Mouse (Mus musculus) v-Abl transformed pro-B cells (cell line): Measurements from ENCODE around the gene Cdk18.

Experiments
- in situ Hi-C, 2 experiments: fragments of 400-800 bp; cut with MboI; formaldehyde crosslinking; loops; one replicate each; pipeline ENCODE4 v1.15.1; 2025; ENCODE audit not compliant: unreplicated experiment in 2 of 2

Cdk18 gene

DNA sequence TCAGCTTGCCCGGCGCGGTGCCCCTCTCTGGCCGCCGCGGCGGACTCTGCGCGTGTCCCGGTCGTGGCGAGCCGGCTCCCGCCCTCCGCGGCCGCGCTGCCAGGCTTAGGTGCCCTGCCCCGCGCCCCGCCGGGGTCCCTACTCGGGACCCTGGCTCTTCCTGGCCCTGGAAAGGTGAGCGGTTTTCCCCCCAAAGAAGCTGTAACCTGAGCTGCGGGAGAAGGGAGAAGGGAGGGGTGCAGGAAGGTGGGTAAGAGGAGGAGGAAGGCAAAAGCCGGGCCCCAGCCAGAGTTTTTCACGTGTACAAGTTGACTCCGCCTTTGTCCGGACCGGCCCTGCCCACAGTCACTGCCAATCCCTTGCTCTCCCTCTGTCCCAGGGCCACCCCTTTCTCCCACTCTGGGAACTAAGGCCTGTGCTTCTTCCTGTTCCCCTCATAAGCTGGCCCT, at the start of gene Cdk18:
Cdk18 (minus strand) TSS at position 269 of the 449 bp plus-strand sequence.
- in situ Hi-C loops: no loop called here

DNA sequence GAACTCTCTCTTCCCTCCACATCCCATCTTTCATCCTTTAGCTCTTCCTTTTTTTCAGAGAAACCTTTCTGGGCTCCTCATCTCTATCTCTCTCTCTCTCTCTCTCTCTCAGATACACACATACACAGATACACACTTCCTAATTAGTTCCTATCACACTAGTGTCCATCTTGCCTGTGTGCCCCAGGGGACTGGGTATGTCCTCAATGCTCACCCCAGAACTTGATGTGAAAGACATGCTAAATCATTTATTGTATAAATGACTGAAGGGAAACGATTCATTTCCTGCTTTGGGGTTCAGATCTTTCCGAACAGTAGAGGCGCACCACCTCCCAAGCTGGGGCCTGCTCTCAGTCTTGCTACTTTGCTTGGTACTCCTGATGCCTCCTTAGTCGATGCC, 49.7 kb upstream of the Cdk18 start:
- in situ Hi-C loops: no loop called here

DNA sequence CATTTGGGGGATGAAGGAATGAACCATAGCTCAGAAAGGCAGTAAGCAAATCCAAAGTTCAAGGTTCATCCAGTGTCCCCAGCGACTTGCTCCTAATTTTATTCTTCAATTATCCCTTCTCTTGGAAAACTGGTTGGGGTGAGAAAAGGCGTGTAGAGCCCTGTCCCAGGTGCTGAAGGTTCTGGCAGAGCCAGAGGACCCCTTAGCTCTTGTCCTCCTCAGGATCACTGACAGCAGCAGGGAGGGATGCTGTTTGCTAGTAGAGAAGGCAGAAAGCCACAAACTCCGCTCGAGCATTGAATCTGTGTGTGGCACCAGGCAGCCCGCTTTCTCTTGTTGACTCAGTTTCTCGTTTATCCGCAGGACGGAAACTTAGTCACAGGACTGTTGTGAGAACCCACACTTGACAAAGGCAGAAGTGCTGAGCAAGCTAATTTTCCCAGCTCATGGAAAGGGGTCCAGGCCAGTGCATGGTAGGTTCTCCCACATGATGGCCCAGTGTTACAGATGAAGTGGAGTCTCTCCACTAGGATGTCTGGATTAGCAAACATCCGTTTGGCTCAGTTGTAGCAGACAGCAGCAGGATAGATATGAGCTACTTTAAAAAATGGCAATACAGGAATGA, 49.1 kb upstream of the Cdk18 start:
- in situ Hi-C loops: no loop called here

DNA sequence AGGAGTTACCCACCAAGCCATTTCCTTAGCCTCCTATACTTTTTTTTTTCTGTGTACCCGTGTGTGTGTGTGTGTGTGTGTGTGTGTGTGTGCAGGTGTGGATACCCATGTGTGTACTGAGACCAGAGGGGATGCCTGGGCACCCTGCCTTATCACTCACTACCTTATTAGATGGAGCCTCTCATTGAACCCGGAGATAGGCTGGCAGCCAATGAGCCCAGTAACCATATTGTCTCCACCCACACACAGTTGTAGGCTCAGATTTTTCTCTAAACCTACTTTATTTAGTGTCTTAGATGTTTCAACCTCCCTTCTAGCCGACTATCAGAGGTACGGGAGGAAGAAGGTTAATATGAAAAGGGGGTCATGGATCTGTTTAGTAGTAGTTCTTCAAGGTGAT, 46.8 kb upstream of the Cdk18 start:
- in situ Hi-C loops: no loop called here

DNA sequence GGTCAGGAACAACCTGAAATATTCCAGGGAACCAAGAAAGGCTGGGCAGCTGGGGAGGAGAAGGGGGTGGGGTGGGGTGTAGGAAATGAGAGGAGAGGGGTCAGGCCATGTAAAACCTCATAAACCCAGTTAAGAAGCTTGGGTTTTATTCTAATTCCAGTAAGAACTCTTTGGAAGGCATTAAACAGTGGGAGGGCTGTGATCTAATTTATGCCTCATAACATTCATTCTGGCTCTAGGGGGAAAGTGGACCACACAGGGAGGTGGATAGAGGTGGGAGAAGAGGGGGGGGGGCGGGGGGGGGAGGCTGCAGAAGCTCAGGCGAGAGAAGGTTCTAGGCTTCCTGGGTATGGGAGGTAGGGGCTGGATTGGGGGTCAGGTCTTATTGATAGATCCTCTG, 32.1 kb upstream of the Cdk18 start:
- in situ Hi-C loops: no loop called here

DNA sequence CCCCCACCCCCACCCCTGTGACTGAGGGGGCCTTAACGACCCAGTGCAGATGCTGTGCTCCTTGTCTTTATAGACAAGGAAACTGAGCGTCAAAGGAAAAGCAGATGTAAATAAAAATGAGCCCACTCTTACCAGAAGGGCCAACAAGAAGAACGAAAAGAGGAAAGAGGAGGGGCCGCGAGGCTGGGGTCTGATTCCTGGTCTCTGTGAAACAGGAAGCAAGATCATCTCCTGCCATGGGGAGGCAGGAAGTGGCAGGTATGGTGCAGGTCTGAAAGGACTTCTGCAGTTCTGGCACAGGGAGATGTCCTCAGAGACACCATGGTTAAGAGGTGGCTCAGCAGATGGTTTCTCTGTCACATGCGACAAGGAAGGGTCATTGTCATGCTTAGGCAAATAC, 31.2 kb upstream of the Cdk18 start:
- in situ Hi-C loops: no loop called here

DNA sequence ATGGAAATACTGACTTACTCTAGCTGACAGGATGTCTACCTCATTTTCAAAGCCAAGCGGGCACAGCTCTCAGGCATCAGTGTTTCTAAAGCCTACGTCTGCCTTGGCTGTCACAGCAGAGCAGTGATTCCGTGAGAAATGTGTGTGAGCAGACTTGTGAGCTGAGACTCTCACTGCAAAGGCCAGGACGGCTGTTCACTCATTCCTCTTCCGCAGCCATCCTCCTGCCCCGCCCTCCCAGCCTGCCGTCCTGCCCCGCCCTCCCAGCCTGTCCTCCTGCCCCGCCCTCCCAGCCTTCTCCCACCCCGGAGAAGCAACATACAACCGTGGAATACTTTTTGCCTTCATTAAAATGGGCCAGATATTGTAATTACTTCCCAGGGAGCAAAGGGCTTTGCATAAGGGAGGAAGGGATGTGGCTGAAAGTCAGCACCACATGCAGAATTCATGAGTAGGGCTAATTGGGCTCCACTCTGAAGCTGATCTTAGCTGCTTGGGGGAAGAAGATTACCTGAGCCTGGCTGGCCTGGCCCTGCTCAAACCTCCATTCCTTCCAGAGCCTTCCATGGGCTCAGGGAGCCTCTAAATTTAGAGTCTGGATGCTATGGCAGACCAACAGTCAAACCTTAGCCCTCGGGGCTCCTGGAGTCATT, 28.8 kb upstream of the Cdk18 start:
- in situ Hi-C loops: loop anchor here (5.0 to 10.0 kb wide), 3 partner anchors 67 to 139 kb away; no protein-coding TSS in a partner anchor

DNA sequence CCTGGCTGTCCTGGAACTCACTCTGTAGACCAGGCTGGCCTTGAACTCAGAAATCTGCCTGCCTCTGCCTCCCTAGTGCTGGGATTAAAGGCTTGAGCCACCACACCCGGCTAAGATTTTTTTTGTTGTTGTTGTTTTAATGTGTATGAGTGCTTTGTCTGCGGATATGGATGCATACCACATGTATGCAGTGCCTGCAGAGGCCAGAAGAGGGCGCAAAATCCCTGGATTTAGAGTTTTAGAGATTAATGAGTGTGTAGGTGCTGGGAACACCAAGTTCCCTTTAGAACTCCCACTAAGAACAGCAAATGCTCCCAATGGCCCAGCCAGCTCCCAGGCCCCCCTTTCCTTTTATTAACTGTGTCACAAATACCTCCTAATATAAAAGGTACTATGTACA, 26.4 kb upstream of the Cdk18 start:
- in situ Hi-C loops: loop anchor here (5.0 to 10.0 kb wide), 3 partner anchors 69 to 141 kb away; no protein-coding TSS in a partner anchor

DNA sequence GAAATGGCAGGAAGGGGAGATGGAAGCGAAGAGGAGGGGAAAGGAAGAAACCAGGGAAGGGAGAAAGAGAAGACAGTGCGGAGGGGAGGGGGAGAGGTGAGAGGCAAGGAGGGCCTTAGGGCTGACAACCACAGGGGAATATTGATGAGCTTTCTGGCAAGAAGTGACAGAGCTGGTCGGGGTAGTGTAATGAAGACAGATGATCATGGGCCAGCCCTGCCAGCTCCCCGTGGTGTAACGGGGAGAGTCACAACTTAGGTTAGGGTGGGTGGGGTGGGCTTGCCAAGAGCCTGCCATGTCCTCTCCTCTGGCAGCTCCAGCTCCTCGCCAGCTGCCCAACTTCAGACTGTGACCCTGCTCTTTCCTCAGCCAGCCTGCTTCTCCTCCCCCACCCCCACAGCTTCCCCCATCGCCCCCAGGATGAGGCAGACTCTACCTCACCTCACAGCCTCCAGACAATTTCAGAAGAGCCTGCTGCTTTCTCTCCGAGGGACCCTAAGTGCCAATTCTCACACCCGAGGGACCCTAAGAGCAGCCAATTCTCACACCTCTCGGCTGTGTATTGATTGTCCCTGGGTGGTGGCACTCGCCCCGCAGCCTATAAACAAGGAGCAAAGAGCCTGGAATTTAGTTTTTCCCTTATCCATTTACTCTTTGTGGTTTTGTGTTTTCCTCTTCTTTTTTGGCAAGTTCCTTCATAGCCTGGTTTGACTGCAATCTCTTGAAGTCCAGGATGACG, 25.5 kb upstream of the Cdk18 start:
- in situ Hi-C loops: loop anchor here (5.0 to 10.0 kb wide), 3 partner anchors 70 to 142 kb away; no protein-coding TSS in a partner anchor

DNA sequence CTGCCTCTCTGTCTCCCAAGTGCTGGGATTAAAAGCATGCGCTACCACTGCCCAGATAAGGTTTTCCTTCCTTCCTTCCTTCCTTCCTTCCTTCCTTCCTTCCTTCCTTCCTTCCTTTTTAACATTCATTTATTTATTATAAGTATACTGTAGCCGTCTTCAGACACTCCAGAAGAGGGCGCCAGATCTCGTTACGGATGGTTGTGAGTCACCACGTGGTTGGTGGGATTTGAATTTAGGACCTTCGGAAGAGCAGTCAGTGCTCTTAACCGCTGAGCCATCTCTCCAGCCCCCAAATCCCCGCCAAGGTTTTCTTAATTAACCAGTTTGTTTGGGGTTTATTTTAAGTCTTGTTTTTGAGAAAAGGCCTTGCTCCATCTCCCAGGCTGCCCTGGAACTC, 23.1 kb upstream of the Cdk18 start:
- in situ Hi-C loops: loop anchor here in 1 of 2 experiments (10.0 kb wide), 1 partner anchor 72 kb away; no protein-coding TSS in a partner anchor

DNA sequence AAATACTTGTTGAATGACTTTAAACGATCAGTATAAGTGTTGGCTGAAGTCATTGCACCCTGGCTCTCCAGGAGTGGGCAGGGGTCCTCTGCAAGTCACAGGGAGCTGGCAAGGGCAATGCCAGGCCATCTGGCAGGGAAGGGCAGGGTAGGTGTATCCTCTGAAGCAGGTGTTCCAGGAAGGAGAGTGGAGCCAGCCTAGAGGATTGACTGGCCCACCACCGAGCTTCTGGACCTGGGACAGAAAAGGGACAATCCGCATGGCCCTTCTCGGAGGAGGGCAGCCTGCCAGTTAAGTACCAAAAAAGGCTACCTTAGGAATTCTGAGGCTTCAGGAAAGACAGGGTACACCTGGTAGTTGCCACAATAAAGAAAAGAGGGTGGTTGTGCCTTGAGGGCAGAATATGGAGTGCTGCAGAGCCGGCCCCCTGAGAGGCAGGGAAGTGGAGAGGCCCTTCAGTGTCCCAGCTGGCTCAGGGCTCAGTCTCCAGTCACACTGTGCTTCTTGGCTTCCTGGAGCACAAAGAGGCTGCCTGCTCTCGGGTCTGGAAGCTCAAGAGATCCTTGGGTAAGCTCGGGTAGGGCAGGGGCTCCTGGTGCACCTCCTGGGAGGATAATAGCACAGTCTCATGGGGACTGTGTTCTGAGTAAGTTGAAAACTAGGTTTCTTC, 21.9 kb upstream of the Cdk18 start:
- in situ Hi-C loops: loop anchor here in 1 of 2 experiments (10.0 kb wide), 1 partner anchor 73 kb away; no protein-coding TSS in a partner anchor

DNA sequence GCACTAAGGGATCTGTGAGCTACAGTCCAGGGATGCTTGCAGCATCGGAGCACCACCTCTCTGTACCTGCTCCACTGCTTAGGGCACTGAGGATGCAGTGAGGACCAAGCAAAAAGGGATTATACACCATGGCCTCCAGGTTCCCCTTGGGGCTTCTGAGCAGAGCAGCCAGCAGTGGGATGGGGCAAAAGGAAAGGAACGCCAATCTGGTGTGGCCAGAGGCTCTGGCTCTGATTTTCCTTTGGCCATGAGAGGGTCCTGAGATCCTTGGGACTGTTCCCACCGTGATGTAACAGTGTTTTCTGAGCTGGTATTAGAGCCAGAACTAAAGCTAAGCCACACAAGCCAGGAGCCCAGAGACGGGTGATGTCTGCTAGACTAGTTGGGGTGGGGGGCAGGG, 20.2 kb upstream of the Cdk18 start:
- in situ Hi-C loops: loop anchor here (5.0 to 10.0 kb wide), 3 partner anchors 37 to 198 kb away; no protein-coding TSS in a partner anchor

DNA sequence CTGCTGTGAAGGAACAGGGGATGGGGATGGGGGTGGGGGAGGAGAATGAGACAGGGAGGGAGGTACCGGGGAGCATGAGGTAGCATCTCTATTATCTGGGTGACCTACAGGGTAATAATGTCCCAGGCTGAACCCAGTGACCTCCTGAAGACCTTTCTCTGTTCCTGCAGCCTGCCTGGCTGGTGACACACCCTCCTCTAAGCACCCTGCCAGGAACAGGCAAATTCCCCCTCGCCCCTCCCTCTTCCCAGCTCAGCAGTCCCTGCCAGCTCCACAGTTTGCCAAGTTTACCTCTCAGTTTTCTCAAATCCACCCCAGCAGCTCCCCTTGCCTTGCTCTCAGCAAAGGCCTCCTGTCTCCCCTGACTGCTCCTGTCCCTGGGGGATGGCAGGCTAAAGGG, 19.3 kb upstream of the Cdk18 start:
- in situ Hi-C loops: loop anchor here (5.0 kb wide), 2 partner anchors 36 to 199 kb away; no protein-coding TSS in a partner anchor

DNA sequence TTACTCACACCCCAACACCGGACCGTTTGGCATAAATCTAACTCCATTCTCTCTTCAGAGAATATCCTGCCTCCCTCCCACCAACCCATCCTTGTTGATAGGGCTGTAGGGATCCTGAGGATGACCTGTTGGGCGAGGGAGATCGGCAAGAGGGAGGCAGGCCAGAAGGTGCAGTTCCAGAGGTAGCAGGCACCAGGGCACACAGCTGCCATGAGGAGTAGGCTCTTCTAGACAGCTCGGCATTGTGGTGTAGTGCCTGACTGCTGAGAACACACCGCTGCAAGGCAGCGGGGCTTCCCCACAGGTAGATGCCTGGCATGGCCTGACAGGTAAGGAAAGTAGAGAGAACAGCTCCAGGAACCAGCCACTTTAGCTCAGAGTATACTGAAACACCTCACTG, 18.3 kb upstream of the Cdk18 start:
- in situ Hi-C loops: loop anchor here (5.0 kb wide), 2 partner anchors 36 to 199 kb away; no protein-coding TSS in a partner anchor

DNA sequence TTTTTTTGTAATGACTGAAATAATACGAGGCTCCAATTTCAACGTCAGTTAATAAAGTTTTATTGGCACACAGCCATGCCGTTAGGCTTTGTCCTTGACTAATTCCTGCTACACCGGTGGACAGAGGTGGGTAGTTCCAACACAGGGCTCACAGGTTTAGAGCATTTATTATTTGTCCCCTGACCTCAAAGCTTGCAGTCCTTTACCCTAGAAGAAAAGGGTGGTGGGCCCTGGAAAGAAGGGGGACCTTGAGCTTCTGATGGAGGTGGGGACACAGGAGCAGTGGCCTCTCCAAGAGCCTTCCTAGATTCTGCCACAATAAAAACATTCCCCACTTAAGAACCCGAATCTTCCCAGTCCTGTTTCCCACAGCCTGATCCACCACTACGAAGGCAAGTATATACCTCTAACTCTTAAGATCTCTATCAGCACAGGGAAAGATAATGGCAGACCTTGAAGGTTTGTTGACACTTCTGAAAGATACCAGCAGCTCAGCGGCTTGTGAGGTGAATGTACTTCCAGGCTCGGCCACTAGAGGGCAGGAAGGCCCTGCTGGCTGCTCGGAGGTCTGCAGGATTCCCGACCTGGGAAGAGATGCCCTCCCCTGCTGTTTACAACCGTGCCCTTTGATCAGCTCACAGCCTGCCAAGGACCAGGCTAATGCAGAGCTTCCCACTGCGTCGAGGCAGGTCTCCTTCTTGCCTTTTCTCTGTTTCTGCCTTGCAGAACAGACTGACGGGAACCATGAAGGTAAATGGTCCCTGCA, 17.7 kb upstream of the Cdk18 start:
- in situ Hi-C loops: loop anchor here (5.0 kb wide), 2 partner anchors 35 to 200 kb away; no protein-coding TSS in a partner anchor

DNA sequence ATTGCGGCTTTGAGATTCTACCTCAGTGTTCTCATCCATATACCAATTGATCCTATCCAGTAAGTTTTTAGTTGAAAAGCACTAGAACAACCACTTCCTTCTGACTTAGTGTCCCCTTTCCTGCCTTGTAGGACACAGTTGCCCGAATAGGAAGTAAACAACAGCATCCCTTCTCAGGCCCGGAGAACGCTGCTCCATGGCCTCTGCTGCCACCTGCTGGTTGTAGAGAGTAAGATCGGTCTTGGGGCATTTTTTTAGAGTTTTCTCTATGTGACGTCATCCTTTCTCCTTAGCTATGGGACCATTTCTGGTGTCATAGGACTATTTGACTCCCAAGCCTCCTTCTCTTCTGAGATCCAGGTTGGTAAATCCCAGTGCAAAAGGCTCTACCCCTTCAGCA, 16.3 kb upstream of the Cdk18 start:
- in situ Hi-C loops: loop anchor here (5.0 kb wide), 2 partner anchors 33 to 202 kb away; no protein-coding TSS in a partner anchor

DNA sequence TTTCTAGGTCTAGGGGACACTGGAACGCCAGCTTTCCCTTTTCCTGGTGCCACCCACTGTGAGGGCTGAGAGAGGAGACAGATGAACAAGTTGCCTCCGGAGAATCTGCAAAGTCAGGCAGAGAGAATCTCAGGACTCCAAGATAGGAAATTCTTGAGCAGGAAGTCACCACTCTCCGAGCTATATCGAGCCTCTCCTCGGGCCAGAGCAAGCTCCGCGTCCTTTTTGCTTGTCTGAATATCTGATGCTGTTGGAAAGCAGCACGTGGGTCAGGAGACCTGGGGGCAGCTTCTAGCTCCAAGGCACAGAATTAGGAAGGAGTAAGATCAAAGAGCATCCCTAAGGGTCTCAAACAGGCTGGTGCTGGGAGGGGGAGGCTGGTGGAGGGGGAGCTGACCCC, 14.2 kb upstream of the Cdk18 start:
- in situ Hi-C loops: no loop called here

DNA sequence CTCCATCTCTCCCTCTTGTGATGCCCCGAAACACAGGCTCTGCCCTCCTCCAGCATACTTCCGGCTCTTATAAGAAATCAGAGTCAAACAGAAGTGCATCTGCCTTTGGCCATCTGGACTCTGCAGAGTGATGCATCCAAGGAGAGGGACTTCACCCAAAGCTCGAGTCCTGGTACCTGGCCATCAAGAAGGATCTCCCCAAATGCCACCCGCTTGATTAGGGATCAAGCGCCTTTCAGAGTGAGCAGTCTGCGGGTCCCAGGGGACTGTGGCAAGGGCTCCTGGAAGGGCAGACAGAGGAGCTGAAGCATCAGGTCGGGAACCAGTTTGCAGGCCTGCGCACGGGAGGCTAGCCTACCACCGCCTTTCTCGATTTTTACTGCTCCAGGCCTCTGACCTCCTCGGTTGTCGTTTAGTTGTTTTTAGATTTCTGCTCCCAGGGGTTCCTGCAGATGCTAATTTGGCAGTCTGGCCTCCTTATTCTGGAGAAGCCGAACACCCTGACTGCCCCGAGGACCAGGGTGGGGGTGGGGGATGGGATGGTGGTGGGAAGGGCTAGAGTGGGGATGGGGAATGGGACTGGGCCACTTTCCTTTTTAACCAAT, 13.7 kb upstream of the Cdk18 start:
- in situ Hi-C loops: no loop called here

DNA sequence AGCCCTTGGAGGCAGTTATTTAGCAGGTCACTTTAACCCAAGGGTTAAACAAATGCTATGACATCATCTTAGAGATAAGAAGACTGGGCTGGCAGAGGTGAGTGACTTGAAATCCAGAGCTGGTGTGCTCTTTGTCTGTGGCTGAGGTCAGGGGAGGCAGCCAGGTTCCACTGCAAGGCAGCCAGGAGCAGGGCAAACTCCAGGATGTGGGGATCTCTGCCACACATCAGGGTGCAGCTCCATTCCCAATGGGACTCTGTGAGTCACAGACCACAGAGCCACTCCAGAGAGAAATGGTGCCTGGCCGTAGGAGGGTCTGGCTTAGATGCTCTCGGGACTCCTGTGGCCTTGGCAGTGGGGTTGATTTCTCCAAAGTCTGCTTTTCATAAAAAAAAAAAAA, 12.4 kb upstream of the Cdk18 start:
- in situ Hi-C loops: no loop called here
